ENCODE assay signal across 16 mouse cellular contexts in genomic region chr9:120564247-120564646, GRCm38 (mm10). TPM values are rescaled to one million over a fixed set of nuclear protein-coding genes. Genes with fewer than 3 reads are reported as not detected.
"Had no signal": no experiment of that assay in that cellular context is flagged by ENCODE, and none has a peak within 500 bp of the region (broad histone marks: within the 10 kb centered on the region; RNA-seq: fewer than 3 reads in every experiment).

No protein-coding gene starts in this region.

- H3K9me3 ChIP-seq: megakaryocyte, embryonic 14.5 days; midbrain, embryonic 13.5 days; midbrain, embryonic 15.5 days; neural tube, embryonic 12.5 days had no signal

- H3K4me3 ChIP-seq: megakaryocyte, embryonic 14.5 days; midbrain, embryonic 13.5 days; midbrain, embryonic 15.5 days; neural tube, embryonic 12.5 days had no signal

- H3K27me3 ChIP-seq: midbrain, embryonic 15.5 days; neural tube, embryonic 12.5 days had no signal

- H3K4me1 ChIP-seq: midbrain, embryonic 13.5 days; midbrain, embryonic 15.5 days; neural tube, embryonic 12.5 days had no signal

- H3K9ac ChIP-seq: liver, postnatal 0 days; lung, embryonic 14.5 days; midbrain, embryonic 13.5 days; midbrain, embryonic 15.5 days; neural tube, embryonic 12.5 days had no signal

- H3K27ac ChIP-seq: midbrain, embryonic 13.5 days; midbrain, embryonic 15.5 days; neural tube, embryonic 12.5 days had no signal

- H3K36me3 ChIP-seq: midbrain, embryonic 13.5 days; midbrain, embryonic 15.5 days; neural tube, embryonic 12.5 days had no signal

- DNase-seq: liver, postnatal 0 days; lung, embryonic 14.5 days; lung, postnatal 10 days; lung, postnatal 4 days; right cerebral cortex, postnatal 14 days; right cerebral cortex, postnatal 4 days; spleen, adult 18-20 months; thymus, adult 18-20 months; thymus, postnatal 14 days; thymus, postnatal 36 days had no signal

- H3K4me2 ChIP-seq: lung, embryonic 14.5 days; midbrain, embryonic 11.5 days; midbrain, embryonic 13.5 days; midbrain, embryonic 15.5 days; neural tube, embryonic 12.5 days had no signal

- ATAC-seq: liver, postnatal 0 days; midbrain, embryonic 13.5 days; midbrain, embryonic 15.5 days had no signal

RNA-seq across cellular contexts. Expression of gene Entpd3, which starts 24.6 kb away (rescaled TPM):
- total RNA-seq: monocyte, adult 5-6 weeks had no signal
- polyA plus RNA-seq: liver, postnatal 0 days had no signal
